Mouse (Mus musculus) heart, embryonic 11.5 days (tissue): ENCODE measurements at regions not wholly inside any gene's neighbourhood (a gene's known extent, or its start where the extent isn't known, plus 50 kb on each side); places are given as distances from the start of the nearest gene placed in this dataset.

Experiments used
- ATAC-seq: fragments of 200-750 bp; cut with Nextera tagmentation; replicated peaks from 2 replicates; pipeline ENCODE4 v1.8.0; 2017; ENCODE audit warnings: moderate library complexity; ENCODE audit not compliant: insufficient number of reproducible peaks, low FRiP score, low TSS enrichment
- H3K27ac ChIP-seq: fragments of 300-500 bp; sonication (generic); 2 replicates; pipeline ENCODE4 v1.5.1; 2014; ENCODE audit warnings: mild to moderate bottlenecking, low read depth, low read length
- H3K27me3 ChIP-seq: fragments of 300-500 bp; sonication (generic); 2 replicates; pipeline ENCODE4 v1.6.1; 2014; ENCODE audit warnings: mild to moderate bottlenecking, low read length, mixed read lengths; ENCODE audit not compliant: control insufficient read depth, insufficient read depth
- H3K36me3 ChIP-seq: fragments of 300-500 bp; sonication (generic); 2 replicates; pipeline ENCODE4 v1.6.1; 2014; ENCODE audit warnings: mild to moderate bottlenecking, low read length, moderate library complexity, mixed read lengths; ENCODE audit not compliant: control insufficient read depth, insufficient read depth
- H3K4me1 ChIP-seq: fragments of 300-500 bp; sonication (generic); 2 replicates; pipeline ENCODE4 v1.6.1; 2014; ENCODE audit warnings: low read length; ENCODE audit not compliant: control insufficient read depth, insufficient read depth
- H3K4me2 ChIP-seq: fragments of 300-500 bp; sonication (generic); 2 replicates; pipeline ENCODE4 v1.6.1; 2014; ENCODE audit warnings: mild to moderate bottlenecking, moderate library complexity
- H3K4me3 ChIP-seq: fragments of 300-500 bp; sonication (generic); 2 replicates; pipeline ENCODE4 v1.5.1; 2014; ENCODE audit warnings: low read depth, low read length
- H3K9ac ChIP-seq: fragments of 300-500 bp; sonication (generic); 2 replicates; pipeline ENCODE4 v1.6.1; 2014; ENCODE audit warnings: mild to moderate bottlenecking, low read depth, low read length, moderate library complexity
- H3K9me3 ChIP-seq: fragments of 300-500 bp; sonication (generic); replicated peaks from 2 replicates; pipeline ENCODE4 v1.6.1; 2016; ENCODE audit warnings: low read length; ENCODE audit not compliant: control insufficient read depth
- WGBS: fragments of 180-500 bp; shearing (Covaris S2); extraction: QIAGEN DNeasy Blood & Tissue Kit; methylation state at CpG from one replicate; pipeline ENCODE4 v1.1.7; 2014; ENCODE audit not compliant: insufficient replicate concordance; 5-methylcytosine and 5-hydroxymethylcytosine counted together

DNA sequence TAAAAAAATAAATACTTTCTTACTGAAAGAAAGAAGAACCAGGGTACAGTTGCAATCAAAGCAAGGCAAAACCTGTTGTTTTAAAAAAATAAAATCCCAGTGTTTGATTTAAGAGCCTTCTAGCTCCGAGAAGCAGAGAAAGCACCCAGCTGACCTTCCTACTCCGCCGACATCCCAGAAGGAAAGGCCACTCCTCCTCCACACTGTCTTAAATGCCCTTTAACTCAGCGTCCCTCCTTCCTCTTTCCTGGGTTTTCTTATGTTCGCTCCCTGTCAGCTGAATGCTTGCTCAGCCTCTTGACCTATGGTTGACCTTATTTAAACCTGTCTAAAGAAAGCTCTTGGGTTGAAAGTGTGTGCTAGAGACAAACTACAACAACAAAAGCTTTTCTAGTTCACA lies 79.1 kb downstream of the Sptssa start:
- no peak overlapping the region for H3K9ac ChIP-seq
- H3K4me3 ChIP-seq = no peak overlapping the region
- H3K4me2 ChIP-seq = no peak overlapping the region
- ATAC-seq = no peak
- no peak overlapping the region for H3K27ac ChIP-seq
- no peaks in the 10 kb centered on the region for H3K36me3 ChIP-seq
- no peaks in the 10 kb centered on the region for H3K9me3 ChIP-seq
- H3K27me3 ChIP-seq = no peaks in the 10 kb centered on the region
- H3K4me1 ChIP-seq = no peaks in the 10 kb centered on the region
- WGBS = 17% methylated on average over 5 of the region's 5 CpGs

DNA sequence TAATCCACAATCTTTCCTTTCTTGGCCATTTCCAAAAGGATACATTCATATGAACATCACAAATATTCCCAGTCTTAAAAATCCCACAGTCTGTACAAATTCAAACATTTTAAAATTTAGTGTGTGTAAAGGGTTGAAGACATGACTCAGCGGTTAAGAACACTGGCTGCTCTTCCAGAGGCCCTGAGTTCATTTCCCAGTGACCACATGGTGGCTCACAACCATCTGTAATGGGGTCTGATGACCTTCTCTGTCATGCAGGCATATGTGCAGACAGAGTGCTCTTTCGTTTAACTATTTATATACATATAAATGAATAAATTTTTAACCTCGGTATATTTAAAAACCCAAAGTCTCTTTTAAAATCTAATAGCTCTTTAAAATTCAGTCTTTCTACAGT lies 79.6 kb downstream of the Sptssa start:
- no peaks in the 10 kb centered on the region for H3K9me3 ChIP-seq
- ATAC-seq = no peak
- 68% methylated on average over 3 of the region's 3 CpGs for WGBS

DNA sequence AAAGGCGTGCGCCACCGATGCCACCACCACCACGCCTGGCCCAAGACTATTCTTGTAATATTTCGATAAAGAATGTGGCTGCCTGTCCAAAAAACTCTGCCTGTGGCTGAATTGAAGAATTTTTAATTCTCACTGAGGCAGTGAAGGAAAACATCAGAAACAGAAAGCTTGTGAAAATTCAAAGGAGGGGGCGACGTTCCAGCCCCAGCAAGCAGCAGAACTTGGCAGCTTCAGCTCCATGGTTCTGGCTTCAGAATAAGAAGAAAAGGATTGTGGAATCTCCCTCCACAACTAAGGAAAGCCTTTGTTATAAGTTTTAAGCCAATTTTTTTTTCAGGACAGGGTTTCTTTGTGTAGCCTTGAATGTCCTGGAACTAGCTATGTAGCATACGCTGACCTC lies 83.5 kb downstream of the Sptssa start:
- Histone ChIP-seq H3K27ac (no peak overlapping the region), H3K9me3 (no peaks in the 10 kb centered on the region), H3K4me1 (no peaks in the 10 kb centered on the region), H3K36me3 (no peaks in the 10 kb centered on the region), H3K4me3 (no peak overlapping the region), H3K27me3 (no peaks in the 10 kb centered on the region), H3K4me2 (no peak overlapping the region), H3K9ac (no peak overlapping the region)
- 95% methylated on average over 8 of the region's 8 CpGs for WGBS
- ATAC-seq = no peak

More for the DNA sequence above, 79.6 kb downstream of the Sptssa start:
- Histone ChIP-seq H3K27ac (no peak overlapping the region), H3K9ac (no peak overlapping the region), H3K4me3 (no peak overlapping the region), H3K27me3 (no peaks in the 10 kb centered on the region), H3K4me1 (no peaks in the 10 kb centered on the region), H3K4me2 (no peak overlapping the region), H3K36me3 (no peaks in the 10 kb centered on the region)

DNA sequence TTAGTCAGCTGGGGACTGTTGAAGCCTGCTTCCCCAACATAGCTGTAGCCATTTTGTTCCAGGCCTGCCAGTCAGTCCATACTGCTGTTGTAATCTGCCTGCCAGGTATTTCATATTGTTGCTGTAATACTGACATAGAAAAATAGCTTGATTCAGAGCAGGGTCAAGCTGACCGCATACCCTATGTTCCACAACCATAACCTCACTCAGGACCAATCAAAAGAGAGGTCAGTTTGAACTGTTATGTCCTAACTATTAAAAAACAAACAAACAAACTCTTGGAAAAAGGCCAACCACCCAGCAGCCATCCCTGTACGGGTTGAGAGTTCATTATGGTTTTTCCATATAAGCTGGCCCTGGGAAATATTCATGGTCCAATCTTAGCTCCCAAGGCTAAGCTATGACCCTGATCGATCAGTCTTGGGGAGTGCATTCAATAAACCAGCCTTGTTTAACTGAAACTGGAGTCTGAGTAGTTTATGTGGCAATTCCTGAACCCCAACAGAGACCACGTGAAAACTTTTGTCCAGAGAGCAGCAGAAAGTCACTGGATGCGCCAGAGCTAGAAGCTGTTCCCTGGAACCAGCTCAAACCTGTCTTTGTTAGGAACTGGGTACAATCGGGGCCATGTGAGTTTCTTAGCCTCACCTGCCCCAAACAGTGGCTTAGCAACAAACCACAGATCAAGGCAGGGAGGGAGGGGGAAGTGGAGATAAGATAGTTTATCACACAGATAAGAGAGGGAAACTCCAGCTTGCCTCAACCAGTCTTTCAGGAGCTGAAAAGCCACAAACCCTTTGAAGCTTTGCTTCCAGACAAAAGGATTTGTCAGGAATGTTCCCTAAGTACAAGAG lies 88.1 kb downstream of the Sptssa start:
- no peak for ATAC-seq
- Histone ChIP-seq H3K4me2 (no peak overlapping the region), H3K9me3 (no peaks in the 10 kb centered on the region), H3K27me3 (no peaks in the 10 kb centered on the region), H3K4me3 (no peak overlapping the region), H3K4me1 (no peaks in the 10 kb centered on the region), H3K27ac (no peak overlapping the region), H3K9ac (no peak overlapping the region), H3K36me3 (no peaks in the 10 kb centered on the region)
- 65% methylated on average over 6 of the region's 6 CpGs for WGBS

DNA sequence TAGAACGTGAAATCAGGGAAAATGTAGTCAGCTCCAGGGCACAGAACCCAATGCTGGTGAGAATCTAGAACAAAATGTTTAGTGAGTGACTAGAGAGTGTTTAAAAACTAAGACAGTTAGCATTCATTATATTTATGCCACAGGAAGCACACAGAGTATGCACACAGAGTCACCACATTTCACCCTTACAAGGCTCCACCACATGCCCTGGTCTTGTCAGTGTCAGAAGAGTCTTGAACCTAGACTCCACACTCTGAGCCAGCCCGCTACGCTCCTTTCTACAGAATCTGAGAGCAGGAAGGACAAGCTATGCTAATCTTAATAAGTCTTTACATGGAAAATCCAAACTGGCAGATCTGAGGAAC lies 89.0 kb downstream of the Sptssa start:
- no peaks in the 10 kb centered on the region for H3K27me3 ChIP-seq
- no peak overlapping the region for H3K27ac ChIP-seq
- ATAC-seq = no peak
- H3K9ac ChIP-seq = no peak overlapping the region
- WGBS = 83% methylated on average over 3 of the region's 3 CpGs
- no peaks in the 10 kb centered on the region for H3K9me3 ChIP-seq
- H3K4me2 ChIP-seq = no peak overlapping the region
- H3K4me1 ChIP-seq = no peaks in the 10 kb centered on the region
- H3K4me3 ChIP-seq = no peak overlapping the region
- H3K36me3 ChIP-seq = no peaks in the 10 kb centered on the region

DNA sequence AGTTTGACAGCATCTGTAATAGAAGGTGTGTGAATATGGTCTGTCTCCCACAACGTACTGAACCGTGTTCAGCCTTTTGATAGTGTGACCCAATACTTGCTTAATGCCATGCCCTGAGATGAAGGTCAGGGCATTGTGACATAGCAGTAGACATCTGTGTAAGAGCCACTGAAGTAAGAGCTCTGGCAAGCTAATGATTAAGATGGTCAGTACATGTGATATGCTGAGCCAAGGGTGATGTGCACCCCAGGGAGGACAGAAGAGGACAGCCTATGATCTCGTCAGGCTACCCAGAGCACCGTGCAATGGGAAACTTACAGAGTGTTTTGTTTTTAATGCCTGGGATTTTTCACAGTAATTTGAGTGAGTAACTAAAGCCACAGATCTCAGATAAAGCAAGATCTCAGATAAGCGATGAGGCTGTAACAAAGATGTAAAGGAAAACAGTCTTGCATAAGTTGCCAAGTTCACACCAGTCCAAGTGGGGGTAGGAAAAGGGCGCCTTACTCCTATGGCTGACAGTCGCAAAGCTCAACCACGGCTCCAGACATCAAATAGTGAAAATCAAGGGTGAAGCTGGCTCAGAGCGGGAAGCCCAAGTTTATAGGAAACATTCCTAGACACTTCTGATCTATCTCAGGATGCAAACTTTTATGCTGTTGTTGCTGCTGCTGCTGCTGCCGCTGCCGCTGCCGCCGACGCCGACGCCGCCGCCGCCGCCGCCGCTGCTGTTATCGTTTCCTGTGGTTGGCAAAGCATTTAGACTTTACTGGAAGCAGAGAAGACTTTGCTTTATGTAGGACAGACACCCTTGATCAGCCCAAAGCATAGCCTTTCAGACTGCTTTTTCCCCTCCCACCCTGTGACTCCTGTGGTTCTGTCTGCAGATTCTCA lies 89.6 kb downstream of the Sptssa start:
- no peaks in the 10 kb centered on the region for H3K27me3 ChIP-seq
- H3K4me2 ChIP-seq = no peak overlapping the region
- H3K36me3 ChIP-seq = no peaks in the 10 kb centered on the region
- no peak overlapping the region for H3K4me3 ChIP-seq
- ATAC-seq = no peak
- H3K9me3 ChIP-seq = no peaks in the 10 kb centered on the region
- H3K4me1 ChIP-seq = no peaks in the 10 kb centered on the region
- WGBS = 80% methylated on average over 23 of the region's 23 CpGs
- H3K27ac ChIP-seq = no peak overlapping the region
- no peak overlapping the region for H3K9ac ChIP-seq

DNA sequence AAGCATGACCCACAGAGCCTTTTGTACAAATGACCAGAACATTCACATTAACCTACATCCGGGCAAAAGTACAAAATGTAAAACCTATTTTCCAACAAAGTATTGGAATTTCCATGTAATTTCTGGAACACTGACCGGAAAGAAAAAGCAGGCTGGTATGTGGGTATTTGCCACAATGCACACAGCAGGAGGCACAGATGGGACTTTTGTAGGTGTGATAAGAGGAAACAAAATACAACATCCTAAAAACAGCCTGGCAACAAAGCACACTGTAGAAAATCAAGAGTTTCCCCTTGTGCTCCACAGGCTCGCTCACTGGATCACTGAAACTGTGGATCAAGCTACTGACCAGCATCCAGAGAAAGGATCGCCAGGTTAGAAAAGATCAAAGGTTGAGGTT lies 94.4 kb downstream of the Sptssa start:
- H3K27me3 ChIP-seq = no peaks in the 10 kb centered on the region
- no peak overlapping the region for H3K27ac ChIP-seq
- no peak overlapping the region for H3K4me3 ChIP-seq
- no peaks in the 10 kb centered on the region for H3K36me3 ChIP-seq
- H3K4me1 ChIP-seq = no peaks in the 10 kb centered on the region
- H3K9me3 ChIP-seq = no peaks in the 10 kb centered on the region
- 88% methylated on average over 4 of the region's 4 CpGs for WGBS
- no peak overlapping the region for H3K4me2 ChIP-seq
- no peak overlapping the region for H3K9ac ChIP-seq
- no peak for ATAC-seq

DNA sequence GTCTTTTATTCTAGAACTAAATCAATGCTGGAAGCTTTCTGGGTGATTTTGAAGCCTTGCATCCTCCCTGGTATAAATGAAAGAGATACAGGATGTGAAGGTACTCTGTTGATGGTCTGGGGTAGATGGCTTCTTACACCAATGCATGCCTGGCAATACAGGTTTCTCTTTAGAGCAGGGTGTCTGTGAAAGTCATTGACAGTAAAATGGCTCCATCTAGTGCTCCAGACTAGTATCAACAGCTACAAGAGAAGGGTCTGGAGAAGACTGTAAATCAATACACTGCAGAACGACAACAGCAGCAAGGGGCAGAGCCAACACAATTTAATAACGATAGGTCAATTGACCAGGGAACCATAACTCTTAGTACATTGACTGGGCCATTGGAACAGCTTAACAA lies 98.3 kb downstream of the Sptssa start:
- Histone ChIP-seq H3K9ac (no peak overlapping the region), H3K4me2 (no peak overlapping the region), H3K36me3 (no peaks in the 10 kb centered on the region), H3K27ac (no peak overlapping the region), H3K4me1 (no peaks in the 10 kb centered on the region), H3K27me3 (no peaks in the 10 kb centered on the region), H3K4me3 (no peak overlapping the region), H3K9me3 (no peaks in the 10 kb centered on the region)
- no peak for ATAC-seq
- 53% methylated on average over 2 of the region's 2 CpGs for WGBS
